Mouse (Mus musculus) olfactory bulb, adult 2 months (tissue): ENCODE data around the gene Hist1h2ak.
"Not testable (repeated sequence)": the region's sequence is repeated elsewhere in the genome, so short reads cannot be mapped to it uniquely, and the experiment has no call there.

Experiments used
- CTCF ChIP-seq: fragments of 200-500 bp; IDR thresholded peaks from 2 replicates; pipeline ENCODE4 v1.5.1; 2012; ENCODE audit warnings: low read depth, mild to moderate bottlenecking, low read length, moderate library complexity; ENCODE audit not compliant: insufficient read depth
- POLR2A ChIP-seq: fragments of 200-500 bp; IDR thresholded peaks from 2 replicates; pipeline ENCODE4 v1.6.1; 2012; ENCODE audit warnings: mild to moderate bottlenecking, low read depth, low read length, moderate library complexity; ENCODE audit not compliant: insufficient read depth

- not testable (repeated sequence) for TF ChIP-seq CTCF
- peak; percentile 81 for TF ChIP-seq POLR2A
Observed at GRCm38 (mm10) chr13:21750159-21751017, 3.2 kb downstream of the Hist1h2ak start, which contains the start of gene Hist1h4k.
